Mouse (Mus musculus) liver, embryonic 14.5 days (tissue): ENCODE measurements around the gene Abcc4.

Experiments
- CTCF ChIP-seq: IDR thresholded peaks from 2 replicates; pipeline ENCODE4 v1.5.1; 2016; ENCODE audit warnings: antibody characterized with exemption, low read depth, control low read depth
- EP300 ChIP-seq: IDR thresholded peaks from 2 replicates; pipeline ENCODE4 v1.6.1; 2016; ENCODE audit warnings: antibody characterized with exemption, low read depth

GRCm38 (mm10) chr14:118598757-118599156 lies 107.3 kb downstream of the Abcc4 start:
- TF ChIP-seq EP300 (no peak), CTCF (no peak)
